ENCODE assay signal across 32 mouse cellular contexts in the genomic region with DNA sequence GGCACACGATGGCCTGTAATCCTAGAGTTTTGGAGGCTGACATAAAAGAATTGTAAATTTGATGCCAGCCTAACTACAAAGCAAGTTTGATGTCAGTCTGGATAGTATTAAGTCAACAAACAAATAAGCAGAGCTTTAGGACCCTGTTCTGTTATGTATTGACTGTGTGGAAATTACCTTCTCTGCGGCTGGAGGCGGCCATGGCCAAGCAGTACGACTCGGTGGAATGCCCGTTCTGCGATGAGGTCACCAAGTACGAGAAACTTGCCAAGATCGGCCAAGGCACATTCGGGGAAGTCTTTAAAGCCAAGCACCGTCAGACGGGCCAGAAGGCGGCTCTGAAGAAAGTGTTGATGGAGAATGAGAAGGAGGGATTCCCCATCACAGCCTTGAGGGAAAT. TPM values are rescaled to one million over a fixed set of nuclear protein-coding genes. Genes with fewer than 3 reads are reported as not detected.
"Had no signal": no experiment of that assay in that cellular context is flagged by ENCODE, and none has a peak within 500 bp of the region (broad histone marks: within the 10 kb centered on the region; RNA-seq: fewer than 3 reads in every experiment).

No protein-coding gene starts in this region.

- DNase-seq: left cerebral cortex, postnatal 4 days; liver; liver, embryonic 13.5 days; liver, postnatal 0 days; lung, adult 18-20 months; lung, adult 2 months; lung, embryonic 14.5 days; lung, postnatal 10 days; lung, postnatal 14 days; lung, postnatal 36 days; midbrain, embryonic 14.5 days had no signal

- H3K27me3 ChIP-seq: limb, embryonic 12.5 days; limb, embryonic 13.5 days; limb, embryonic 15.5 days; lung, embryonic 15.5 days; midbrain, embryonic 12.5 days; midbrain, embryonic 13.5 days; midbrain, embryonic 15.5 days; neural tube, embryonic 12.5 days had no signal

- H3K9me3 ChIP-seq: limb, embryonic 10.5 days; limb, embryonic 12.5 days; limb, embryonic 13.5 days; limb, embryonic 15.5 days; liver, embryonic 12.5 days; liver, embryonic 13.5 days; liver, embryonic 15.5 days; lung, embryonic 15.5 days; megakaryocyte, embryonic 14.5 days; midbrain, embryonic 10.5 days; midbrain, embryonic 12.5 days; midbrain, embryonic 13.5 days; midbrain, embryonic 15.5 days; neural tube, embryonic 12.5 days had no signal

- H3K27ac ChIP-seq: limb, embryonic 10.5 days; limb, embryonic 12.5 days; limb, embryonic 13.5 days; limb, embryonic 15.5 days; liver, embryonic 12.5 days; liver, embryonic 13.5 days; liver, embryonic 14.5 days; liver, embryonic 15.5 days; lung, embryonic 15.5 days; macrophage; midbrain, embryonic 10.5 days; midbrain, embryonic 12.5 days; midbrain, embryonic 13.5 days; midbrain, embryonic 15.5 days; neural tube, embryonic 12.5 days had no signal

- H3K4me3 ChIP-seq: limb, embryonic 10.5 days; limb, embryonic 12.5 days; limb, embryonic 13.5 days; limb, embryonic 15.5 days; liver, embryonic 12.5 days; liver, embryonic 13.5 days; liver, embryonic 15.5 days; lung, embryonic 15.5 days; megakaryocyte, embryonic 14.5 days; midbrain, embryonic 10.5 days; midbrain, embryonic 12.5 days; midbrain, embryonic 13.5 days; midbrain, embryonic 15.5 days; myocyte; neural tube, embryonic 12.5 days had no signal

- H3K9ac ChIP-seq: limb, embryonic 12.5 days; limb, embryonic 13.5 days; limb, embryonic 15.5 days; liver, embryonic 12.5 days; liver, embryonic 13.5 days; liver, embryonic 14.5 days; liver, embryonic 15.5 days; liver, postnatal 0 days; lung, embryonic 14.5 days; lung, embryonic 15.5 days; midbrain, embryonic 12.5 days; midbrain, embryonic 13.5 days; midbrain, embryonic 15.5 days; neural tube, embryonic 12.5 days had no signal

- H3K4me2 ChIP-seq: limb, embryonic 12.5 days; limb, embryonic 13.5 days; limb, embryonic 15.5 days; liver, embryonic 11.5 days; liver, embryonic 12.5 days; liver, embryonic 13.5 days; liver, embryonic 15.5 days; lung, embryonic 14.5 days; lung, embryonic 15.5 days; midbrain, embryonic 11.5 days; midbrain, embryonic 12.5 days; midbrain, embryonic 13.5 days; midbrain, embryonic 15.5 days; neural tube, embryonic 12.5 days had no signal

- H3K4me1 ChIP-seq: limb, embryonic 10.5 days; limb, embryonic 12.5 days; limb, embryonic 13.5 days; limb, embryonic 15.5 days; liver, embryonic 12.5 days; liver, embryonic 13.5 days; liver, embryonic 15.5 days; lung, embryonic 15.5 days; midbrain, embryonic 12.5 days; midbrain, embryonic 13.5 days; midbrain, embryonic 15.5 days; neural tube, embryonic 12.5 days had no signal

- H3K36me3 ChIP-seq: limb, embryonic 10.5 days; limb, embryonic 12.5 days; limb, embryonic 13.5 days; limb, embryonic 15.5 days; liver, embryonic 12.5 days; liver, embryonic 13.5 days; liver, embryonic 15.5 days; lung, embryonic 15.5 days; midbrain, embryonic 12.5 days; midbrain, embryonic 13.5 days; midbrain, embryonic 15.5 days had no signal

RNA-seq across cellular contexts. Expression of a gene that starts 2.5 kb away (rescaled TPM):
- total RNA-seq: megakaryocyte, adult 5-6 weeks; megakaryocyte-erythroid progenitor cell, adult 5-6 weeks had no signal
- polyA plus RNA-seq: liver, embryonic 13.5 days had no signal

RNA-seq across cellular contexts. Expression of a gene that starts 12.5 kb away (rescaled TPM):
- total RNA-seq: left cerebral cortex, postnatal 4 days had no signal
- polyA plus RNA-seq: lung, embryonic 14.5 days; neural tube, embryonic 11.5 days had no signal
